Mouse (Mus musculus) heart, embryonic 14.5 days (tissue): ENCODE results near the gene Bbs9. TPM values are rescaled to one million over a fixed set of nuclear protein-coding genes. Genes with fewer than 3 reads are reported as not detected.
"Not testable (repeated sequence)": the region's sequence is repeated elsewhere in the genome, so short reads cannot be mapped to it uniquely, and the experiment has no call there.

Experiments used
- ATAC-seq: fragments of 200-750 bp; cut with Nextera tagmentation; 2 replicates; pipeline ENCODE4 v1.8.0; 2017; ENCODE audit warnings: low read depth, moderate TSS enrichment; ENCODE audit not compliant: insufficient number of reproducible peaks, insufficient read depth, low FRiP score
- H3K27ac ChIP-seq, 2 experiments: fragments of 200-500 bp in 1 of 2; fragments of 300-500 bp in 1 of 2; sonication (generic) in 1 of 2; replicated peaks in 1 of 2; 2 replicates each; pipeline ENCODE4 v1.5.1; 2012 to 2014; ENCODE audit warnings: low read depth in 2 of 2, low read length in 2 of 2, control low read depth in 1 of 2, mild to moderate bottlenecking in 1 of 2, mixed read lengths in 1 of 2; ENCODE audit not compliant: control insufficient read depth in 1 of 2, insufficient read depth in 1 of 2
- H3K27me3 ChIP-seq: fragments of 300-500 bp; sonication (generic); 2 replicates; pipeline ENCODE4 v1.6.1; 2014; ENCODE audit warnings: mild to moderate bottlenecking, low read length, control low read depth; ENCODE audit not compliant: control insufficient read depth, insufficient read depth
- H3K36me3 ChIP-seq: fragments of 300-500 bp; sonication (generic); 2 replicates; pipeline ENCODE4 v1.6.1; 2014; ENCODE audit warnings: mild to moderate bottlenecking, control low read depth, low read length, mixed read lengths; ENCODE audit not compliant: control insufficient read depth, insufficient read depth
- H3K4me1 ChIP-seq, 2 experiments: fragments of 200-500 bp in 1 of 2; fragments of 300-500 bp in 1 of 2; sonication (generic) in 1 of 2; 2 replicates each; pipeline ENCODE4 v1.6.1; 2012 to 2014; ENCODE audit warnings: low read length in 2 of 2, control low read depth in 1 of 2, mixed read lengths in 1 of 2; ENCODE audit not compliant: control insufficient read depth in 2 of 2, insufficient read depth in 2 of 2
- H3K4me2 ChIP-seq: fragments of 300-500 bp; sonication (generic); 2 replicates; pipeline ENCODE4 v1.6.1; 2014; ENCODE audit warnings: mild to moderate bottlenecking, low read length
- H3K4me3 ChIP-seq, 2 experiments: fragments of 200-500 bp in 1 of 2; fragments of 300-500 bp in 1 of 2; sonication (generic) in 1 of 2; 2 replicates each; pipeline ENCODE4 v1.5.1; 2012 to 2014; ENCODE audit warnings: low read length in 2 of 2, mild to moderate bottlenecking in 2 of 2, control low read depth in 1 of 2, low read depth in 1 of 2, moderate library complexity in 1 of 2; ENCODE audit not compliant: control insufficient read depth in 1 of 2, insufficient read depth in 1 of 2
- H3K9ac ChIP-seq: fragments of 300-500 bp; sonication (generic); 2 replicates; pipeline ENCODE4 v1.6.1; 2014; ENCODE audit warnings: mild to moderate bottlenecking, low read length
- H3K9me3 ChIP-seq: fragments of 300-500 bp; sonication (generic); 2 replicates; pipeline ENCODE4 v1.6.1; 2016; ENCODE audit warnings: low read length, control low read depth; ENCODE audit not compliant: control insufficient read depth
- WGBS: fragments of 180-500 bp; shearing (Covaris S2); extraction: QIAGEN DNeasy Blood & Tissue Kit; methylation state at CpG from one replicate; pipeline ENCODE4 v1.1.7; 2014; 5-methylcytosine and 5-hydroxymethylcytosine counted together
- polyA plus RNA-seq: library from polyadenylated mRNA; unstranded; fragments of >200 nt; fragmentation: Nextera tagmentation; extraction: Ambion mirVana; gene quantifications from 2 replicates; pipeline ENCODE4 v1.2.1, GENCODE M21; 2014

The Bbs9 gene
- polyA plus RNA-seq, 1 experiment from 2014 or later = 11.6 TPM

- no peak overlapping the region for H3K4me2 ChIP-seq
- no peaks in the 10 kb centered on the region for H3K9me3 ChIP-seq
- WGBS = 51% methylated on average over 19 of the region's 19 CpGs
- H3K4me3 ChIP-seq = no peak overlapping the region
- ATAC-seq = peak; percentile 39; the same call in 1 of the 2 replicates
- H3K9ac ChIP-seq = no peak overlapping the region
- no peaks in the 10 kb centered on the region for H3K36me3 ChIP-seq
- no peak overlapping the region for H3K27ac ChIP-seq
- H3K27me3 ChIP-seq = no peaks in the 10 kb centered on the region
- peaks cover 3 to 4% of the 10 kb centered on the region in 2 experiments; a peak in 3 of 4 replicates for H3K4me1 ChIP-seq
These were observed 233.6 kb downstream of the Bbs9 start for GRCm38 (mm10) chr9:22708970-22709726.

- WGBS = 78% methylated on average over 7 of the region's 7 CpGs
- no peak overlapping the region for H3K27ac ChIP-seq
- H3K27me3 ChIP-seq = no peaks in the 10 kb centered on the region
- H3K9ac ChIP-seq = no peak overlapping the region
- no peak for ATAC-seq
- no peaks in the 10 kb centered on the region for H3K9me3 ChIP-seq
- no peaks in the 10 kb centered on the region for H3K36me3 ChIP-seq
- H3K4me3 ChIP-seq = no peak overlapping the region
- no peak overlapping the region for H3K4me2 ChIP-seq
- peaks cover 3 to 4% of the 10 kb centered on the region in 2 experiments; a peak in 3 of 4 replicates for H3K4me1 ChIP-seq
These were observed 234.5 kb downstream of the Bbs9 start for GRCm38 (mm10) chr9:22710032-22710431.

GRCm38 (mm10) chr9:22711339-22711738 lies 235.8 kb downstream of the Bbs9 start:
- peaks cover 3 to 4% of the 10 kb centered on the region in 2 experiments; a peak in 3 of 4 replicates for H3K4me1 ChIP-seq
- H3K9me3 ChIP-seq = no peaks in the 10 kb centered on the region
- ATAC-seq = no peak
- H3K27me3 ChIP-seq = no peaks in the 10 kb centered on the region
- no peaks in the 10 kb centered on the region for H3K36me3 ChIP-seq
- H3K27ac ChIP-seq = no peak overlapping the region
- H3K4me3 ChIP-seq = no peak overlapping the region
- H3K9ac ChIP-seq = no peak overlapping the region
- H3K4me2 ChIP-seq = no peak overlapping the region
- WGBS = 84% methylated on average over 2 of the region's 2 CpGs

DNA sequence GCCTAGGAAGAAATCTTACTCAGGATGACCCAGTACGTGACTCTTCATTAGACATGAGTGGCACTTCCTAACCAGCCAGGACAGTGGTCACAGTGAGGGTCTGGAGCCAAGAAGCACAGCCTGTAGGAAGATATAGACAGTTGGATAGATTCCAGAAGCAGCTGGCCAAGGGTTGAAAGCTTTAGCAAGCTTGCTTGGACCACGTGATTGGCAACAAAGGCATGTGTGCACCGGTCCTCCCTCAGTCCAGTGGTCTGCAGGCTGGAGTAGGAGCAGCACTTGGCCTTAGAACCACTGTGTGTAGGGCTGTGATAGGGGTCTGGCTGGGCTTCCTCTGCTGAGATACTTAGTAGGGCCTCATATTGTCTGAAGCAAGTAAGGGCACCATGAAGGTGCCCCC lies 237.2 kb downstream of the Bbs9 start:
- no peak overlapping the region for H3K27ac ChIP-seq

DNA sequence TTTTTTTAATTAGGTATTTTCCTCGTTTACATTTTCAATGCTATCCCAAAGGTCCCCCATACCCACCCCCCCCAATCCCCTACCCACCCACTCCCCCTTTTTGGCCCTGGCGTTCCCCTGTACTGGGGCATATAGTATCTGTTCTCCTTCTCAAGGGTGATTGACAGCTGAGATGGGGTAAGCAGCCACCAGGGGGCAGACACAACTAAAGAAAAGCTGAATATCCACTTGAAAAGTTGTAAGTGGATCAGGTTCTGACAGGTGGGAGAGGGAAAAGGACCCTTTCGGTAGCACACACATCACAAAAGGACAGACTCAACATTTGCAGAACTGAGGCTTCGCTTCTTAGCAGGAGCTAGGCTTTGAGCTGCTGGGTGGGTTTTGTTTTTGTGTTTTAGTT lies 237.8 kb downstream of the Bbs9 start:
- ATAC-seq, H3K27me3 ChIP-seq, H3K36me3 ChIP-seq, H3K9ac ChIP-seq, H3K27ac ChIP-seq, H3K4me2 ChIP-seq, H3K4me3 ChIP-seq, H3K9me3 ChIP-seq, H3K4me1 ChIP-seq: not testable (repeated sequence)
- WGBS = 34% methylated on average over 4 of the region's 4 CpGs

More for the DNA sequence above, 237.2 kb downstream of the Bbs9 start:
- WGBS = 30% methylated on average over 3 of the region's 3 CpGs
- ATAC-seq = peak; percentile 50; the same call in 1 of the 2 replicates
- H3K27me3 ChIP-seq = no peaks in the 10 kb centered on the region
- no peaks in the 10 kb centered on the region for H3K9me3 ChIP-seq
- H3K36me3 ChIP-seq = no peaks in the 10 kb centered on the region
- H3K4me2 ChIP-seq = no peak overlapping the region
- no peak overlapping the region for H3K9ac ChIP-seq
- peaks cover 3 to 4% of the 10 kb centered on the region in 2 experiments; a peak in 3 of 4 replicates for H3K4me1 ChIP-seq
- no peak overlapping the region for H3K4me3 ChIP-seq

DNA sequence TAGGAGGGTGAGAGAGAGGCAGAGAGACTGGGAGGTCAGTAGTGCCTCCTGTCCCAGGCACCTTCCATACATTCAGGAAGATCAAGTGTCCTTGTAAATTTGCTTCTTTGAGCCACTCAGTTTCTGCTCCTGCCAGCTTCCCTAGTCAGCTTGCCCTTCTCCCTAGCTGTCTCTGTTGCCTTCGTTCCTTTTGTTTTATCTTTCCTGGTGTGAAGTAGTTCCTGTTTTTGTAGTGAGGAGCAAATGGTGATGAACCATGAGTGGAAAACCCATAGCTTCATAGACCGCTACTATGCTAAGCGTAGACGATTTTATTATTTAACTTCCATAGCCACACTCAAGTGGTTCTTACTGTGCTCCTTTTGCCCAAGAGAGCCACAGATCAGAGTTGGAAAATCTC lies 242.1 kb downstream of the Bbs9 start:
- no peak overlapping the region for H3K9ac ChIP-seq
- H3K9me3 ChIP-seq = no peaks in the 10 kb centered on the region
- peaks cover 5 to 6% of the 10 kb centered on the region in 2 experiments for H3K4me1 ChIP-seq
- no peak overlapping the region for H3K4me2 ChIP-seq
- 71% methylated on average over 4 of the region's 4 CpGs for WGBS
- no peaks in the 10 kb centered on the region for H3K36me3 ChIP-seq
- no peak overlapping the region for H3K4me3 ChIP-seq
- no peaks in the 10 kb centered on the region for H3K27me3 ChIP-seq
- ATAC-seq = no peak
- no peak overlapping the region for H3K27ac ChIP-seq

DNA sequence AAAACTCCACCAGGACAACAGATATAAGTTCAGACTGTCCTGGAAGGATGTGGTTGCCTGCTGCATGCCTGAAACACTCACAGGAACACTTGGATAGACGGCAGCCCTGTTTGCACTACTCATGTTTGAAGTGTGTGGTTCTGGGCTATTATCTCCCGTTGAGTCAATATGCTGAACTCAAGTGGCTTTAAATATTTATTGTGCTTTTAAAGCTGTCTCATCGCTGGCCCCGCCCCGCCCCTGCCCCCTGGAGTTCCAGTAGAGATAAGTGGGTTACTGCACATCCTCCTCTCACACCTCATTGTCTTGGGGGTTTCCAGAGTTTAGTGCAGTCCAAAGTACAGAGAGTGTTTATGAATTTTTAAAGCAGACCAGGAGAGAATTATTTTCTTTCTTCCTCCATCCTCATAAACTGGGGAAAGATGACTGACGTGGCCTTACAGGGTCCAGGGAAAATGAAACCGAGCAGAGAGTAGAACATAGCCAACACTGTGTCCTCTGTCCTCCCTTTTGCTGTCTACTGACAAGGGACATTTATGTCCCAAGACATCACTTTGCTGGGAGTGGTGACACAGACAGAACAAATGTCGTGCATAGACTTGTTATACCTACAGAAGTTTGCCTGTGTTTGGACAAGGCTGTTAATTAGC lies 242.8 kb downstream of the Bbs9 start:
- Histone ChIP-seq H3K4me2 (no peak overlapping the region), H3K27me3 (no peaks in the 10 kb centered on the region), H3K9me3 (no peaks in the 10 kb centered on the region), H3K27ac (no peak overlapping the region), H3K4me3 (no peak overlapping the region), H3K4me1 (peaks cover 2% of the 10 kb centered on the region in 2 experiments; a peak in 2 of 4 replicates), H3K36me3 (no peaks in the 10 kb centered on the region), H3K9ac (no peak overlapping the region)
- no peak for ATAC-seq
- WGBS = 44% methylated on average over 8 of the region's 8 CpGs
